Mouse (Mus musculus): ENCODE data around the gene Lypd6b. TPM values are rescaled to one million over a fixed set of nuclear protein-coding genes. Genes with fewer than 3 reads are reported as not detected.

Lypd6b gene
- polyA plus RNA-seq, 1 experiment, result 6.2 TPM

DNA sequence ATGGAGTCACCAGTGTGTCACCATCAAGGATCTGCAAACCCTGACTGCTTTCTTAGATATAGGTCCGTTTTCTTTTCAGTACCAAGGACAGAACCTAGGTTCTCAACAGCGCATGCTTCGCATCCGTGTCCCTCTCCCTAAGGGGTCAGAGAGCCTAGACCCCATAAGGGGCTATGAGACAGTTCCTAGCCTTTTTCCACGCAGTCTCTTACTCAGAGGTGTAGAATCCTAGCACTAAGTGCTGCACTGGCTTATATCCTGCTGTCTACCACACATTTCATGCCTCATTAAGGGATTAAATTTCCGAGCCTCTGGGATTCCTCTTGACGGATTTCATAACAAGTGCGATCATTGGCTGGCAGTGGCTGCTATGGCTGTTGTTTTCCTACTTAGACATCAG, 134.5 kb downstream of the Lypd6b start:
- no peak for TF ChIP-seq POLR2A (IDR thresholded peaks at IDR 0.05; ENCODE audit: borderline replicate concordance, extremely low read depth, insufficient read depth, insufficient read length, poor library complexity, severe bottlenecking)
- TF ChIP-seq CTCF (IDR thresholded peaks at IDR 0.05; ENCODE audit: borderline replicate concordance, extremely low read depth, insufficient read depth, insufficient read length), result no peak
- DNase-seq (ENCODE audit: low read depth), result peak; percentile 45

DNA sequence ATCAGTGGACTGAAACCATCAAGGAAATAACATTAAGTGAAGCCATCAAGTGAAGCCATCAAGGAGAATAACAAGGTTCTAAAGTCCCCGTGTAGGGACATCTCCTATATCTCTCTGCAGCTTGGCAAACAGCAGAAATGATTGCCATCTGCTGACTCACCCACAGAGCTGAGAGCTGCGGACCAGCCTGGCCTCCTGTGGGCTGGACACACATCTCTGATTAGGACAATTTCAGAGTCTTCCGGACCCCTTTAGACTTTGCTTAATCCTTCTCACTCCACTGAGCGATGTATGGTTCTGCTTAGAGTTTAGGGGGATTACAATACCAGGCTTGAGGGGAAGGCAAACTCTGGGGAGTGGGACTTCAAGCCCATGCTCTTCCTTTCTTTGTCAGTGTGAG, 135.3 kb downstream of the Lypd6b start:
- TF ChIP-seq POLR2A (IDR thresholded peaks at IDR 0.05; ENCODE audit: borderline replicate concordance, extremely low read depth, insufficient read depth, insufficient read length, poor library complexity, severe bottlenecking), result no peak
- no peak for TF ChIP-seq CTCF (IDR thresholded peaks at IDR 0.05; ENCODE audit: borderline replicate concordance, extremely low read depth, insufficient read depth, insufficient read length)

DNA sequence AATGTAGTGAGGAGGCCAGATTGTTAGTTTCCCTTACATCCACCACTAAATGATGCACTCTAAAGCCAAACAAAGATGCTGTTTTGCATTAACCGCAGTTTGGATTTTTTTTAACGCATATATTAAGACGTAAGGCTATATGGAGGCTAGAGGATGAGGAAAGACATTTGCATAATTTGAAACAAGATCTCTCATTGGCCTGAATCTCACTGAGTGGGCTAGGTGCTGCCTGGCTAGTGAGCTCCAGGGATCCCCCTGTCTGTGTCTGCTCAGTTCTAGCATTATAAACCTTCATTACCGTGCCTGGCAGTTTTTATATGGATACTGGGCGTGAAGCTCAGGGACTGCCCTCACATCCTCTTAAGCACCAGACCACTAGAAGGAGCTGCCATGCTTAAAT, 138.7 kb downstream of the Lypd6b start:
- TF ChIP-seq POLR2A (IDR thresholded peaks at IDR 0.05; ENCODE audit: borderline replicate concordance, extremely low read depth, insufficient read depth, insufficient read length, poor library complexity, severe bottlenecking) (no peak), CTCF (IDR thresholded peaks at IDR 0.05; ENCODE audit: borderline replicate concordance, extremely low read depth, insufficient read depth, insufficient read length) (no peak)
- no peak for DNase-seq (ENCODE audit: low read depth)

More for the DNA sequence above, 135.3 kb downstream of the Lypd6b start:
- DNase-seq (ENCODE audit: low read depth), result no peak

DNA sequence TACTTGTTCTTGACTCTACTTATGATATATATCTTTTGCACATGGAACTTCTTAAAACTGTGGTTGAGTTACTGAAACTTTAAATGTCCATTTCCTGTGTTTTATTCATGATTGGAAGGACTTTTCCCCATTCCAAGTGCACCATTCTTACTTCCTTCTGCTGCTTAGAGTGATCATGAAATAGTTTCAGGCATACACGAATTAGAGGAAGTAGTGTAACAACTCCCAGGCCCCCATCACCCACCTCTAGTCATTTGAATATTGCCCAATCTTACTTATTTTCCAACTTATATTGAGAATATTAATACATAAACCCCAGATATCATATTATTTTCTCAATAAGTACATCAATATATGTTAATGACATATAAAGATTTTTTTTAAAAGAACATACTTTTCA, 139.9 kb downstream of the Lypd6b start:
- no peak for DNase-seq (ENCODE audit: low read depth)
- TF ChIP-seq POLR2A (IDR thresholded peaks at IDR 0.05; ENCODE audit: borderline replicate concordance, extremely low read depth, insufficient read depth, insufficient read length, poor library complexity, severe bottlenecking) (no peak), CTCF (IDR thresholded peaks at IDR 0.05; ENCODE audit: borderline replicate concordance, extremely low read depth, insufficient read depth, insufficient read length) (no peak)

DNA sequence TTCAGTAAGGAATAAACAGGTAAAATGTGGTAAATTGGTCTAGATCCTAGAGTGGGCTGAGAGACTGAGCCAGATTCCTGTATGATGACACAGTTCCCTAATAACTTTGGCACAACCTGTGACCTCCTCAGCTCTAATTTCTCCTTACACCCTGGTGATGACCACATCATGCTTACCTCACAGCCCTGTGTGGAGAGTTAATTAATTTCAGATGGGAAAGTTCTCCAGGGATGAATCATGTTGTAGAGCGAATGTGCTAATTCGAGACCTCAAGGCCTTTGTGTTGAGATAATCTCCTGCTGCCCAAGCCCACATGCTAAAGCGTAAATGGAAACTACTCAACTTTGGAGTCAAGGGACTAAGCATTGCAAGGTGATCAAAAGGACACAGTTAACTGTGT, 142.4 kb downstream of the Lypd6b start:
- TF ChIP-seq POLR2A (IDR thresholded peaks at IDR 0.05; ENCODE audit: borderline replicate concordance, extremely low read depth, insufficient read depth, insufficient read length, poor library complexity, severe bottlenecking), result no peak
- TF ChIP-seq CTCF (IDR thresholded peaks at IDR 0.05; ENCODE audit: borderline replicate concordance, extremely low read depth, insufficient read depth, insufficient read length), result no peak
- no peak for DNase-seq (ENCODE audit: low read depth)

DNA sequence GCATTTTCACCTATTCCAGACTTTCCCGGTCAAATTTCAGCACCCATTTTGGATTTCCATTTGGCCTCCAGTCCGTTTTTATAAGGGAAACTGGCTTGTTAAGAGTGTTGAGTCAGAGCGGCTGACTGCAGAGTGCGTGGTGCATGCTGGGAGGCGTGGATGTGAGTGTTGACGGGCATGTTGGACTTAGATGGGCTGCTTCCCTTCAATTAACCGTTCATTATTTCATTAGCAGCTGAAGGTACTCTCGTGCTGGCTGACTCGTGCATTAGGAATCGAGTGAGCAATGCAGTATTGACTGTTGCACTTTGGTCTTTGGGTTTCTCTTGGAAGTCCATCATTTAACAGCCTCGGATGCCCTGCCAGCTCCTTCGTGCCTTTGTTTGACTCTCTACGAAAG, 150.1 kb downstream of the Lypd6b start:
- DNase-seq (ENCODE audit: low read depth), result peak; percentile 56
- TF ChIP-seq POLR2A (IDR thresholded peaks at IDR 0.05; ENCODE audit: borderline replicate concordance, extremely low read depth, insufficient read depth, insufficient read length, poor library complexity, severe bottlenecking) (no peak), CTCF (IDR thresholded peaks at IDR 0.05; ENCODE audit: borderline replicate concordance, extremely low read depth, insufficient read depth, insufficient read length) (no peak)

DNA sequence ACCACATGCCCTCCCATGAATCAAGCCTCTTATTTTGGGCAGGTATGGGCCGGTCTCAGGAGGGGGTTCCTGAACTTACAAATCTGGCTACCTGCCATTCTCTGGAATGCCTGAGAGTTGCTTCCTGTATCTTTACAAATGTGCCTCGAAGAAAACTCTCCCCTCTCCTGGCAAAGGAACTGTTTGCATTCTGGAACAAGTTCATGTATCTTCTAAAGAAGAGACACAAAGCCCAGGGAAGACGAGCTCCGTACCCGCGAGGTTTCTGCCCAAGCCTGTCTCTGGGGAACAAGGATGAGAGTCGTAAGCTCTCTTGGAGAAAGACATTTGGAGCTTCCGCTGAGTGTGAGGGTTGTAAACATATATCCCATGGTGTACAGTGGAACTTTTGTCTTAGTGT, 150.8 kb downstream of the Lypd6b start:
- TF ChIP-seq POLR2A (IDR thresholded peaks at IDR 0.05; ENCODE audit: borderline replicate concordance, extremely low read depth, insufficient read depth, insufficient read length, poor library complexity, severe bottlenecking) (no peak), CTCF (IDR thresholded peaks at IDR 0.05; ENCODE audit: borderline replicate concordance, extremely low read depth, insufficient read depth, insufficient read length) (no peak)
- DNase-seq (ENCODE audit: low read depth), result no peak

DNA sequence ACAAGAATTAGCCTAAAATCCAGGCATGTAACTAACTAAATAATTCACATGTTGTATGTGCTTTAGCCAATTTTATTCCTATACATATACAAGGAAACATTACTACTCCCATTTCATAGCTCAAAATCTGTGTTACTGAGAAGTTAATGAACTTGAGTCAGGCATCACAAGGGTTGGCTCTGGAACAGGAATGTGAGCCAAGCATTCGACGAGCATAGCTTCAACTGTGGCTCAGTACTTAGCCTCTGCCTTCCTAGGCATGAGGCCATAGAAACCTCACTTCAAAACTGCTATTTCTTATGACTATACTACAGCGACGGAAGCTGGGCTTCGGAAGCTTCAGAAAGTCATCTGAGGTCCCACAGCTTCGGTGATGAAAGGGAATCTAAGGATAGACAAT, 152.9 kb downstream of the Lypd6b start:
- TF ChIP-seq CTCF (IDR thresholded peaks at IDR 0.05; ENCODE audit: borderline replicate concordance, extremely low read depth, insufficient read depth, insufficient read length) (no peak), POLR2A (IDR thresholded peaks at IDR 0.05; ENCODE audit: borderline replicate concordance, extremely low read depth, insufficient read depth, insufficient read length, poor library complexity, severe bottlenecking) (no peak)
- peak; percentile 64 for DNase-seq (ENCODE audit: low read depth)

DNA sequence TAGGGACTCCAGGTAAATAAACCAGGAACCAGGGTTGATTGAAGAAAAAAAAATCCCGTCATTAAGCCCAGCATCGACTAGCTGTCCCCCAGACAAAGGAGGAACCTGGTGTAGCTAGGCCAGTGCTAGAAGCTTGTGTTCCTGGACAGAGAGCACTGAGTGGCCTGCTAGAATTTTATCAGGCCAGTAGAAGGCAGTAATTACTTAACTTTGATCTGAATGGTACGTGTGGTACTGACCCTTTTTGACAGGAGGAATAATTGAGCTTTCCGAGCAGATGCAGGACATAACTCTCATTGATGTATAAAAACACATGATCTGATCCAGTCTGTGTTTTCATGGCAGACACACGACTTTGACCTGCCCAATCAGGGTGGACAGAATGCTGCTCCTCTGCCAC, 154.6 kb downstream of the Lypd6b start:
- no peak for TF ChIP-seq POLR2A (IDR thresholded peaks at IDR 0.05; ENCODE audit: borderline replicate concordance, extremely low read depth, insufficient read depth, insufficient read length, poor library complexity, severe bottlenecking)
- no peak for TF ChIP-seq CTCF (IDR thresholded peaks at IDR 0.05; ENCODE audit: borderline replicate concordance, extremely low read depth, insufficient read depth, insufficient read length)
- DNase-seq (ENCODE audit: low read depth), result no peak

DNA sequence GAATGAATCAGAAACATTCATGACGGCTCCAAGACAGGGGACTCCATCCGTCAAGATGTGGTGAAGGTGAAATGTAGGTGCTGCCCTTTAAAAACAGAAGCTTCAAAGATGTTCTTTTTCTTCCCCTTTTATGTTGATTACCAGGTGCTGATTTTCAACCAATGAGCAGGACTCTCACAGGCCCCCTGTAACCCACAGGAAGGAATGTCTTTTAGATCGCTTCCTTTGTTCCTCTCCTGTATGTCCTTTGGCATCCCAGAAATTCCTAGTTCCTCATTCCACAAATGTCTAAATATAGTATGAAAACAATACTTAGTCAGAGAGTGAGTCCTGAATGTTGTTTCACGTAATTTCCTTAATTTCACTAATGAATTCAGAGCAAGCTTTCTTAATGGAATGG, 164.2 kb downstream of the Lypd6b start:
- TF ChIP-seq POLR2A (IDR thresholded peaks at IDR 0.05; ENCODE audit: borderline replicate concordance, extremely low read depth, insufficient read depth, insufficient read length, poor library complexity, severe bottlenecking), result no peak
- no peak for TF ChIP-seq CTCF (IDR thresholded peaks at IDR 0.05; ENCODE audit: borderline replicate concordance, extremely low read depth, insufficient read depth, insufficient read length)
- no peak for DNase-seq (ENCODE audit: low read depth)

DNA sequence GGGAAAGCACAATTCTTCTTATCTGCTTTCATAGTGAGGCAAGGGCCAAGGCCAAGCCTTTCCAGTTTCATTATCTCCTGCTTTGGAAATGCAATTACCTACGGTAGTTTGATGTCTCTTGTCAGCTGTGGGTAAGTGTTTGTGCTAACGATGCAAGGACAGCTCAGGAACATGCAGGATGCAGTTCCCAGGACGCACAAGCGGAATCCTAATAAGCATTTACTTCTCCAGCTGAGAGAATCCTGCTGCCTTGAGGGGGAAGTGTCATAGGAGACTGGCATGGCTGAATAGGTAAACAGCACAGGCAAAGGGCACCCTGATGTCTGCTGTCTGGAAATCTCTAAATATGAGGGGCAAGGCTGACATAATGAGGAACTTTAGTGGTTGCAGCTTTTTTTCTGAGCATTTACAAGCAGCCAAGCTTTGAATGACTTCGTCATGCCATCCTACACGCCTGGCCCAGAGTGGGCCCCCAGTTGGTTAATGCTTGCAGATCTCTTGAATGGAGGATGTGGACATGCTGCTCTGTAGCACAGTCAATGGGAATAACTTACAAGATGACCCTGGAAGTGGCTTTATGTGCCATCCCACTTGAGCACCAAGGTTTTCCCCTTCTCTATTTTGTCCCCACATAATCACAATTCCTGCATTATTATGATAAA, 165.3 kb downstream of the Lypd6b start:
- peak; percentile 66 for DNase-seq (ENCODE audit: low read depth)
- TF ChIP-seq CTCF (IDR thresholded peaks at IDR 0.05; ENCODE audit: borderline replicate concordance, extremely low read depth, insufficient read depth, insufficient read length), result no peak

DNA sequence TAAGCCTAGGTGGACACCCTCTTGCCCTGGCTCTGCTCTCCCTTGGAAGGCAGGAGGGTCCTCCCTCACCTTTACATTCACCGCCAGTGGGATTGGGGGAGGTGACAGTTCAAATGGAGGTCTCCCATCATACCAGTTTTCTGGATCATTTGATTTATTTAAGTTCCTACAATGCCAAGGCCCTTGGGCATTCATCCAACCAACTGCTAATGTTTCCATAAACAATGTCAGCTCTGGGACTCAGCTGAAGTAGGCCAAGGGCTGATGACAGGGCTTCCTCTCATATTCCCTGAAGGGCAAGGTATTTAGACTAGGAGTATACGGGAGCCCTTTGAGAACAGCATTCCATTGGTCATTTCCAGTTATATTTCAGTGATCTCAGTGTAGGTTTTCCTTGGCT, 170.0 kb downstream of the Lypd6b start:
- peak; percentile 24 for DNase-seq (ENCODE audit: low read depth)
- TF ChIP-seq POLR2A (IDR thresholded peaks at IDR 0.05; ENCODE audit: borderline replicate concordance, extremely low read depth, insufficient read depth, insufficient read length, poor library complexity, severe bottlenecking) (no peak), CTCF (IDR thresholded peaks at IDR 0.05; ENCODE audit: borderline replicate concordance, extremely low read depth, insufficient read depth, insufficient read length) (no peak)
